Mouse (Mus musculus): ENCODE data around the gene Slc45a1. TPM values are rescaled to one million over a fixed set of nuclear protein-coding genes. Genes with fewer than 3 reads are reported as not detected.

Slc45a1 gene
- polyA plus RNA-seq, 1 experiment from 2014 or later: 0.06 TPM

DNA sequence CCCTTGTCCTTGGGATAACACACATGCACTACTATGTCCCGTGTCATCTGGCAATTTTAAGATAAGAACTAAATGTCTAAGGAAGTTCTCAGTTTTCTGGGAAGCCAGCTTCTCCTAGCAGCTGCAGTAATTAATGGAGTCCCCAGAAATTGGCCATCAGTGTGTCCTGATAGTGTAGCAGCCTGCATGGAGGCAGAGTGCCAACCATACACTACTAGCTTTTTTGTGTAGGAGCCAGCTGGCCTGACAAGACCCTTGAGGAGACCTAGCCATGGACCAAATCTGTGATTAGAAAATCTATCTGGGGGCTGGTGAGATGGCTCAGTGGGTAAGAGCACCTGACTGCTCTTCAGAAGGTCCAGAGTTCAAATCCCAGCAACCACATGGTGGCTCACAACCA, 53.3 kb downstream of the Slc45a1 start:
- Histone ChIP-seq H3K27me3 (no peaks in the 10 kb centered on the region), H3K4me1 (peaks cover 55% of the 10 kb centered on the region), H3K27ac (peak overlapping the region; percentile 92), H3K4me2 (no peak overlapping the region), H3K4me3 (no peak overlapping the region), H3K9me3 (no peaks in the 10 kb centered on the region), H3K36me3 (no peaks in the 10 kb centered on the region), H3K9ac (no peak overlapping the region)
- ATAC-seq (ENCODE audit: borderline replicate concordance, extremely low read depth, low FRiP score, low TSS enrichment): 0 out of 2 replicates have a peak, but pooled peaks have one; percentile 21
- WGBS: 19% methylated on average over 1 of the region's 1 CpGs

DNA sequence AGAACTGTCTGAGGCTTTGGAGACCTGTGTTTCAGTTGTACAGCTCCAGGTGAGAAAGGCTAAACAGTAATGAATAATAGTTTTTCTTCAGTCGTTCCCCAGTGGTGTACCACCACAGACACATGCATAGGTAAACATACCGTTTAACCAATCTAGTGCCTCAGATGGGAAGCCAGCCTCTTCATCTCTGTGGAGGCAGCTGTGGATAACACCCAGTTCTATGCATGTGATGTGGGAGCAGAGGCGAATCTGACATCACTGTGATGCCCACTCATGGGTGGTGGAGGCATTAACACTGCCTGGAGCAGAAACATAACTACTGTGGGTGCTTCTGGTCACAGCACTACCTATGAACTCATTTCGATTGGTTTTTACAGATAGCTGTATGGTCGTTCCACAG, 56.0 kb downstream of the Slc45a1 start:
- no peak overlapping the region for H3K9ac ChIP-seq
- peak overlapping the region; percentile 8; the same call in 1 of the 2 replicates for H3K27ac ChIP-seq
- no peak overlapping the region for H3K4me2 ChIP-seq
- peaks cover 80% of the 10 kb centered on the region for H3K4me1 ChIP-seq
- ATAC-seq (ENCODE audit: borderline replicate concordance, extremely low read depth, low FRiP score, low TSS enrichment): no peak
- no peak overlapping the region for H3K4me3 ChIP-seq
- no peaks in the 10 kb centered on the region for H3K27me3 ChIP-seq
- no peaks in the 10 kb centered on the region for H3K9me3 ChIP-seq
- H3K36me3 ChIP-seq: no peaks in the 10 kb centered on the region
- WGBS: 60% methylated on average over 5 of the region's 5 CpGs

DNA sequence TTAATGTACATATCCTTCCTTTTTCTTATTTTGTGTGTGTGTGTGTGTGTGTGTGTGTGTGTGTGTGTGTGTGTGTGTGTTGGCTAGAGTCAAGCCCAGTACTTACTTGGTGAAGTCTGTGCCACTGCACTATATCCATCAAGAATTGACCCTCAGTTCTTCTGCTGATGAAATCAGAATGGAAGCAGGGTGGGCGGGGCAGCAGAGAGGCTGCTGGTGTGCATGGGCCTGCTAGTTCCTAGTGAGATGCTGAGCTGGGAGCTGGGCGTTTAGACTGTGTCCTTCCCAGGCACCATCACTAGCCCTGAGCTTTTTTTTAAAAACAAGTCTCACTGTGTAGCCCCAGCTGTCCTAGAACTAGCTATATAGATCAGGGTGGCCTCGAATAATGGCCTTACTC, 56.9 kb downstream of the Slc45a1 start:
- no peaks in the 10 kb centered on the region for H3K36me3 ChIP-seq
- no peaks in the 10 kb centered on the region for H3K9me3 ChIP-seq
- H3K4me1 ChIP-seq: peaks cover 89% of the 10 kb centered on the region
- no peak overlapping the region for H3K27ac ChIP-seq
- no peak overlapping the region for H3K4me3 ChIP-seq
- no peak overlapping the region for H3K4me2 ChIP-seq
- no peak for ATAC-seq (ENCODE audit: borderline replicate concordance, extremely low read depth, low FRiP score, low TSS enrichment)
- WGBS: 61% methylated on average over 3 of the region's 3 CpGs
- H3K9ac ChIP-seq: no peak overlapping the region
- no peaks in the 10 kb centered on the region for H3K27me3 ChIP-seq

DNA sequence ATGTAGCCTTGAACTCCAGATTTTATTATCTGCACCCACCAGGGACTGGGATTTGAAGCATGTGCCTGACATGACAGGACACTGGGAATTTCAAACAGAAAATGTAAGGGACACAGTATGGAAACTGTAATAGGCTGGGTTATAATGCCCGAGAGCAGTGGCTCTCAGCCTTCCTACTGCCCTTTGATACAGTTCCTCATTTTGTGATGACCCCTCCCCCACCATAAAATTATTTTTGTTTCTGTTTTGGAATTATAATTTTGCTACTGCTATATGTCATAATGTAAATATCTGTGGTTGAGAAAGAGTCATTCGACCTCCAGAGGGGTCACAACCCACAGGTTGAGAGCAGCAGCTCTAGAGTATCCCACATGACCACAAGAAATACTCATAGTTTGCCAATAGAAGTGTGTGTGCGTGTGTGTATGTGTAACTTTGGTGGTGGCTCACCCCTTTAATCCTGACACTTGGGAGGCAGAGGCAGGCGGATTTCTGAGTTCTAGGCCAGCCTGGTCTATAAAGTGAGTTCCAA, 57.6 kb downstream of the Slc45a1 start:
- Histone ChIP-seq H3K9me3 (no peaks in the 10 kb centered on the region), H3K4me1 (peaks cover 83% of the 10 kb centered on the region), H3K27ac (no peak overlapping the region), H3K36me3 (no peaks in the 10 kb centered on the region), H3K4me3 (no peak overlapping the region), H3K4me2 (no peak overlapping the region), H3K27me3 (no peaks in the 10 kb centered on the region), H3K9ac (no peak overlapping the region)
- WGBS: 83% methylated on average over 4 of the region's 4 CpGs
- ATAC-seq (ENCODE audit: borderline replicate concordance, extremely low read depth, low FRiP score, low TSS enrichment): no peak

DNA sequence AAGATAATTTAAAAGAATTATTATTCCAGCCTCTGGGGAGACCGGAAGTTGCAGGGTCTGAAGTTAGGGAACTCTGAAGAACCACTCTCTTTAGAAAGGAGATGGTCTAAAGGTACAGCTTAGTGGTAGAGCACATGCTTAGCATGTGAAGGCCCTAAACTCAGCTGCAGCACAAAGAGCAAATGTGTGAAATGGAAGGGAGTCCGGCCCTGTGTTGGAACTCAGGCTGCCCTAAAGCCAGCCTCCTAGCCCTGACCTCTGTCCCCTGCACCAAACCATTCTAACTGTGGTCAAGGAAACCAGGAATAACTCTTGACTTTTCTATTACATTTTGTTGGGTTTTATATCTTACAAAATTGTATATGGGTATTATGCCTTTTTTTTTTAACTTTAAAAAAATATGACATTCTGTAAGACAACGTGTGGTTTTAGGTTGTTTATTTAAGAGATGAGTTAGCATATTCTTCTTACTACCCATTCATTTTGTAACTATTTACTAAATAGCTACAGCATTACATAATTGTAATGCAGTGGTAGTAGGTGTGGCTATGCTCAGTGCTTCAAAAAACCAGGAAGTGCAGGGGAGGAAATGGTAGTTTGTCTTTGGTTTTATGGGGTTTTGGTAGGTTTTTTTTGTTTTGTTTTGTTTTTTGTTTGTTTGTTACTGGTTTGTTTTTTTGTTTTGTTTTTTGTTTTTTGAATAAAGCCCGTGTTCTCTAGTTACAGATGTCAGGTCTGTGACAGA, 58.3 kb downstream of the Slc45a1 start:
- H3K4me3 ChIP-seq: no peak overlapping the region
- H3K27me3 ChIP-seq: no peaks in the 10 kb centered on the region
- no peaks in the 10 kb centered on the region for H3K9me3 ChIP-seq
- peak overlapping the region; percentile 36; the same call in 1 of the 2 replicates for H3K27ac ChIP-seq
- no peak for ATAC-seq (ENCODE audit: borderline replicate concordance, extremely low read depth, low FRiP score, low TSS enrichment)
- H3K36me3 ChIP-seq: no peaks in the 10 kb centered on the region
- no peak overlapping the region for H3K4me2 ChIP-seq
- H3K4me1 ChIP-seq: peaks cover 77% of the 10 kb centered on the region
- 57% methylated on average over 4 of the region's 4 CpGs for WGBS
- H3K9ac ChIP-seq: no peak overlapping the region

DNA sequence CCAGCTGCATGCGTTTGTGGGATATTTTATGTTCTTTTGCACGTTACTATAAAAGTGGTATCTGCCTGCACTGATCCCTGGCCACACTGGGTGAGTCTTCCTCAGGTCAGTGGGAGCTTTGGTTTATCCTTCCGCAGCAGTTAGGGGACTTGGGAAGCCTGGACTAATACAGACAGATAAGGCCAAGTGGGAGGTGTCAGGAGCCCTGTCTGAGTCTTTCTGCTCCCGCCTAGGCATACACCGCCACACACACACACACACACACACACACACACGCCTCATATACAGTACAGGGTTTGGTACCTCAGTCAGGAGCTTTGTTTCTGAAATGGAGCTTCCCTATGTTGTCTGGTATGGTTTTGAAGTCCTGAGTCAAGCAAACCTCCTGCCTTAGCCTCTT, 59.9 kb downstream of the Slc45a1 start:
- Histone ChIP-seq H3K9ac (no peak overlapping the region), H3K9me3 (no peaks in the 10 kb centered on the region), H3K27me3 (no peaks in the 10 kb centered on the region), H3K4me3 (no peak overlapping the region), H3K27ac (peak overlapping the region; percentile 25), H3K4me2 (no peak overlapping the region), H3K36me3 (no peaks in the 10 kb centered on the region), H3K4me1 (peaks cover 75% of the 10 kb centered on the region)
- 47% methylated on average over 6 of the region's 6 CpGs for WGBS
- peak; percentile 56; the same call in 1 of the 2 replicates for ATAC-seq (ENCODE audit: borderline replicate concordance, extremely low read depth, low FRiP score, low TSS enrichment)

DNA sequence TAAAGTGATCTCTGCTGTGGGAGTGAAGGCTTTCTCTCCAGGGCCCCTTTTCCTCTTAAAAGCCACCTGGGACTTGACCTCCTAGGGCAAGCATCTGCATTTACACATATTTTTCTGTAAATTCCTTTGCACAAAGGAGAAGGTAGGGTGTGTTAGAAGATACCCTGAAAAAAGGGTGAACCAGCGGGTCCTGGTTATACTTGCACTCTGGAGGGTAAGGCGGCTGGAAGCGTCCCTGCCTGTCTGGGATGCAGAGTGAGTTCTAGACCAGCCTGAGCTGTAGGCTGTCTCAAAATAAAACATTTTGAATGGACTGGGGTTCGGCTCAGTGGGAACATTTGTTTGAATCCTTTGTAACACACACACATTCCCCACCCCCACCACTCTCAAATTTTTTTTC, 60.4 kb downstream of the Slc45a1 start:
- Histone ChIP-seq H3K4me2 (no peak overlapping the region), H3K4me3 (no peak overlapping the region), H3K4me1 (peaks cover 75% of the 10 kb centered on the region), H3K27me3 (no peaks in the 10 kb centered on the region), H3K27ac (0 out of 2 replicates have a peak overlapping the region, but pooled peaks have one; percentile 53), H3K36me3 (no peaks in the 10 kb centered on the region), H3K9ac (no peak overlapping the region), H3K9me3 (no peaks in the 10 kb centered on the region)
- ATAC-seq (ENCODE audit: borderline replicate concordance, extremely low read depth, low FRiP score, low TSS enrichment): no peak
- WGBS: 38% methylated on average over 4 of the region's 4 CpGs

DNA sequence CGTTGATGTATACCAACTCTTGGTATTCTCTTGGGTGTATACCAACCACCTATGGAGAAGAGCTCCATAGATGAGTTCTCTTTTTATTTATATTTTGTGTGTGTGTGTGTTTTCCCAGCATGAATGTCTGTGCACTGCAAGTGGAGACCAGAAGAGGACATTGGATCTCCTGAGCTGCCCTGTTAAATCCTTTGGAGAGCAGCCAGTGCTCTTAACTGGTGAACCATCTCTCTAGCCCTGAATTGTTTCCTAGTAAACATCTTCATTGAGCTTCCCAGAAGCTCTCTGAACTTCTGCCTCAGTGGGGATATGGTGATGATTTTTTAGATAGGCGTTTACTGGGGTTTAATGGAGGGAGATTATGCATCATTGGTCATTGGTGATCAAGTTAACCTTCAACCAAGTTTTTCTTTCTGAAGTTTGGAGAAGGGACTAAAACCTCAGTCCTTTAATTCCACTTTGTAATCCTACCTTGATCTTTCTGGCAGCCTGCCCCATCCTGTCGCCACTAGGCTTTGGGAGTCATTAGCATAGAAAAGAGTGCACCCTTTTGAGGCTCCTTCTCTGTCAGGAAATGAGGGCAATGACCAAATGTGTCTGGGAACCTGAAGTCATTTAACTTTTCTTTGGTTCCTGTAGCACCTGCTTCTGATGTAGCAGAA, 61.2 kb downstream of the Slc45a1 start:
- H3K4me3 ChIP-seq: no peak overlapping the region
- H3K4me2 ChIP-seq: no peak overlapping the region
- no peaks in the 10 kb centered on the region for H3K9me3 ChIP-seq
- H3K27ac ChIP-seq: peak overlapping the region; percentile 53; the same call in 1 of the 2 replicates
- H3K9ac ChIP-seq: no peak overlapping the region
- no peaks in the 10 kb centered on the region for H3K27me3 ChIP-seq
- no peak for ATAC-seq (ENCODE audit: borderline replicate concordance, extremely low read depth, low FRiP score, low TSS enrichment)
- 44% methylated on average over 3 of the region's 3 CpGs for WGBS
- H3K36me3 ChIP-seq: no peaks in the 10 kb centered on the region
- H3K4me1 ChIP-seq: peaks cover 74% of the 10 kb centered on the region

DNA sequence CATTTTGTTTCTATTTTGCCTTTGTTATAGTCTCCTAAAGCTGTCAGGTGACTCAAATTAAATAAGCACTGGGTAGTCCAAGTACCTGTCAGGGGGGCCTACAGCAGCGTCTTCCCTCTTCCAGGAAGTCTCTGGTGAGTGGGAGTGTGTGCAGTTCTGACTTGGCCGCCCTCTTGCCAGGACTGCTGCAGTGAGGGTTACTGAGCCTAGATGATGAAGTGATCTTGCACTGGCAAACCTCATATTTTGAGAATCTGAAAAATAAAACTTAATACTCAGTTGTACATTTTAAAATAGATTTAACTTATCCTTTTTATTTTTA, 63.7 kb downstream of the Slc45a1 start:
- H3K4me1 ChIP-seq: peaks cover 81% of the 10 kb centered on the region
- no peak overlapping the region for H3K4me3 ChIP-seq
- WGBS: 58% methylated on average over 2 of the region's 2 CpGs
- no peaks in the 10 kb centered on the region for H3K27me3 ChIP-seq
- H3K4me2 ChIP-seq: no peak overlapping the region
- ATAC-seq (ENCODE audit: borderline replicate concordance, extremely low read depth, low FRiP score, low TSS enrichment): no peak
- H3K9me3 ChIP-seq: no peaks in the 10 kb centered on the region
- no peak overlapping the region for H3K9ac ChIP-seq
- no peaks in the 10 kb centered on the region for H3K36me3 ChIP-seq
- peak overlapping the region; percentile 31; the same call in 1 of the 2 replicates for H3K27ac ChIP-seq

DNA sequence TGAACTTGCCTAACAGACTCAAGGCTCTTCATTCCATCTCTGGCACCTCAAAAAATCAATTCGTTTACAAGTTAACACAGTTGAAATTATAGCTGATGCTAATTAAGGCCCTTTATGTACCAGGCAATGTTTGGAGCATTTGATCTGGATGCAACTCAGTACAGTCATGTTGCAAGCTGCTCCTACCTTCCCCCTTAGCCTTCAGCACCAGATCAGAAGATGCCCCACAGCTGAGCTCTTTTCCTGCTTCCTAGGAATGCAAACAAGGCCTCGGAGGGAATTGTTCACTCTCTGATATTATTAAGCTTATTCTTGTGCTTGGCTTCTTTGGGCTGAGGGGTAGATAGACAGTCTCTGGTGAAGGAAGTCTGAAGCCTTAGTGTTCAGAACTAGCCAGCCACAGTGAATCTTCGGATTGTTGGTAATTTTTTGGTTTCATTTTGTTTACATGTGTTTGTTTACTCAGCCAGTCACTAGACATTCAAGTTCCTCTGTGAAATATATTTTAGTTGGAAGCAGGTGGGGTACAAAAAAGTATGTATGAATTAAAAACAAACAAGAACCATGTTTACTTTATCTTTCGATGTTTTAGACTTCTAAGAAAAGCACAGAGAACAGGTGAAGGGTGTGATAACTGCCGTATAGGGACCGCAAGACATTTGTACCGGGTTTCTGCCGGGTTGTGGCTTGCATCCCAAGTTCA, 64.2 kb downstream of the Slc45a1 start:
- ATAC-seq (ENCODE audit: borderline replicate concordance, extremely low read depth, low FRiP score, low TSS enrichment): no peak
- H3K9me3 ChIP-seq: no peaks in the 10 kb centered on the region
- no peak overlapping the region for H3K9ac ChIP-seq
- no peaks in the 10 kb centered on the region for H3K27me3 ChIP-seq
- H3K4me3 ChIP-seq: no peak overlapping the region
- no peaks in the 10 kb centered on the region for H3K36me3 ChIP-seq
- WGBS: 53% methylated on average over 8 of the region's 8 CpGs
- H3K4me1 ChIP-seq: peaks cover 82% of the 10 kb centered on the region
- H3K4me2 ChIP-seq: no peak overlapping the region
- H3K27ac ChIP-seq: peak overlapping the region; percentile 31; the same call in 1 of the 2 replicates

DNA sequence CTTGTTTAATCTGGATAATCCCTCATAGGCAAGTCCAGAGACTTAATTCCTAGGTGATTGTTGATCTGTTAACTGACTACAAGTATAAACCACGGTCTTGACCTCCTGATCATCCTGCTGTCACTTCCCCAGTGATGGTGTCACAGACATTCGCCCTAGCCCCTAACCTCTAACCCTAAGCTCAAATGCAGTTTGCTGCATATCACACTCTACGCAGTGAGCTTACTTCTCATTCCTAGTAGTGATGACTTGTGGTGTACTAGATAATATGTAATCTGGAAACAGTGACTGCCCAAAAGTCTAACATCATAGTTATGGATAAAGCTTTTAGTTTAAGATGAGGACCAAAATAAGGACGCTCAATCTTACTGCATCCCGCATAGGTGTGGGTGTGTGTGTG, 65.7 kb downstream of the Slc45a1 start:
- ATAC-seq (ENCODE audit: borderline replicate concordance, extremely low read depth, low FRiP score, low TSS enrichment): no peak
- peaks cover 80% of the 10 kb centered on the region for H3K4me1 ChIP-seq
- 76% methylated on average over 5 of the region's 5 CpGs for WGBS

DNA sequence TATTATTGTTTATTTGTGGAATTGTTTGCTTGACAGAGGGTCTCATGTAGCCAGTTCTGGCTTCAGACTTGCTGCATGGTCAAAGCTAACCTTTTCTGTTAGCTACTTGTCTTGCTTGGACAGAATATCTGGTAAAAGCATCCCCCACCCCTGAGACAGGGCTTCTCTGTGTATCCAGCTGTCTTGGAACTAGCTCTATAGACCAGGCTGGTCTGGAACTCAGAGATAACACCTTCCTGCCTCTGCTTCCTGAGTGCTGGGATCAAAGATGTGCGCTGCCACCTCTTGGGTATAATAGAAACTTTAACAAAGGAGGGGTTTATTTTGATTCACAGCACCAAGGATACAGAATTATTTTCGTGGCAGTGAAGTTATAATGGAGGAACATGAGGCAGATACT, 66.2 kb downstream of the Slc45a1 start:
- H3K9me3 ChIP-seq: no peaks in the 10 kb centered on the region
- H3K4me2 ChIP-seq: no peak overlapping the region
- no peaks in the 10 kb centered on the region for H3K36me3 ChIP-seq
- H3K9ac ChIP-seq: no peak overlapping the region
- no peak overlapping the region for H3K4me3 ChIP-seq
- no peak overlapping the region for H3K27ac ChIP-seq
- H3K4me1 ChIP-seq: peaks cover 79% of the 10 kb centered on the region
- WGBS: 81% methylated on average over 2 of the region's 2 CpGs
- ATAC-seq (ENCODE audit: borderline replicate concordance, extremely low read depth, low FRiP score, low TSS enrichment): no peak
- H3K27me3 ChIP-seq: no peaks in the 10 kb centered on the region

More for the DNA sequence above, 65.7 kb downstream of the Slc45a1 start:
- Histone ChIP-seq H3K36me3 (no peaks in the 10 kb centered on the region), H3K9ac (no peak overlapping the region), H3K4me2 (no peak overlapping the region), H3K27ac (no peak overlapping the region), H3K9me3 (no peaks in the 10 kb centered on the region), H3K4me3 (no peak overlapping the region), H3K27me3 (no peaks in the 10 kb centered on the region)
